Mouse (Mus musculus) myocyte (in vitro differentiated cells): Measurements from ENCODE around the gene Kcnk13. TPM values are rescaled to one million over a fixed set of nuclear protein-coding genes. Genes with fewer than 3 reads are reported as not detected.

Experiments
- H3K27me3 ChIP-seq: one replicate; pipeline ENCODE4 v1.6.1; 2011; ENCODE audit not compliant: control insufficient read depth, insufficient read depth, insufficient read length
- H3K36me3 ChIP-seq: one replicate; pipeline ENCODE4 v1.6.1; 2011; ENCODE audit not compliant: control insufficient read depth, insufficient read depth
- H3K4me2 ChIP-seq: one replicate; pipeline ENCODE4 v1.6.1; 2011; ENCODE audit warnings: low read depth, control low read depth
- H3K4me3 ChIP-seq: one replicate; pipeline ENCODE4 v1.5.1; 2011; ENCODE audit warnings: mild to moderate bottlenecking, control low read depth, moderate library complexity
- H3K79me2 ChIP-seq: one replicate; pipeline ENCODE4 v1.6.1; 2011; ENCODE audit not compliant: control insufficient read depth, insufficient read depth
- H3ac ChIP-seq: one replicate; pipeline ENCODE4 v1.6.1; 2011; ENCODE audit not compliant: control insufficient read depth, insufficient read length
- CEBPB ChIP-seq: IDR thresholded peaks from 2 replicates; pipeline ENCODE4 v1.6.1; 2011; ENCODE audit warnings: mild to moderate bottlenecking, moderate library complexity; ENCODE audit not compliant: poor library complexity, insufficient read depth, severe bottlenecking
- E2F4 ChIP-seq: IDR thresholded peaks from one replicate; pipeline ENCODE4 v1.6.1; 2011; ENCODE audit warnings: mild to moderate bottlenecking, control low read depth, moderate library complexity; ENCODE audit not compliant: insufficient read depth
- MAX ChIP-seq: IDR thresholded peaks from one replicate; pipeline ENCODE4 v1.6.1; 2011; ENCODE audit warnings: low read depth, mild to moderate bottlenecking, control low read depth
- MYOD1 ChIP-seq, 3 experiments: IDR thresholded peaks; one replicate each; pipeline ENCODE4 v1.6.1; 2011; ENCODE audit warnings: control low read depth in 2 of 3, low read depth in 2 of 3, mild to moderate bottlenecking in 2 of 3, moderate library complexity in 1 of 3; ENCODE audit not compliant: insufficient read length in 2 of 3, control insufficient read depth in 1 of 3
- MYOG ChIP-seq, 3 experiments: IDR thresholded peaks; one replicate each; pipeline ENCODE4 v1.6.1; 2011; ENCODE audit warnings: control low read depth in 2 of 3, low read depth in 2 of 3, mild to moderate bottlenecking in 2 of 3; ENCODE audit not compliant: insufficient read length in 2 of 3, control insufficient read depth in 1 of 3, insufficient read depth in 1 of 3
- POLR2A ChIP-seq: IDR thresholded peaks from one replicate; pipeline ENCODE4 v1.6.1; 2011; ENCODE audit warnings: low read depth, mild to moderate bottlenecking, control low read depth, moderate library complexity; ENCODE audit not compliant: insufficient read length
- POLR2AphosphoS2 ChIP-seq: IDR thresholded peaks from one replicate; pipeline ENCODE4 v1.6.1; 2011; ENCODE audit warnings: low read depth, control low read depth; ENCODE audit not compliant: insufficient read length
- REST ChIP-seq: IDR thresholded peaks from one replicate; pipeline ENCODE4 v1.6.1; 2011; ENCODE audit warnings: mild to moderate bottlenecking, control low read depth, moderate library complexity; ENCODE audit not compliant: insufficient read depth, insufficient read length
- SRF ChIP-seq: IDR thresholded peaks from one replicate; pipeline ENCODE4 v1.6.1; 2011; ENCODE audit warnings: low read depth; ENCODE audit not compliant: control insufficient read depth, insufficient read length
- TCF12 ChIP-seq: IDR thresholded peaks from one replicate; pipeline ENCODE4 v1.6.1; 2011; ENCODE audit warnings: mild to moderate bottlenecking, control low read depth; ENCODE audit not compliant: poor library complexity, insufficient read depth, severe bottlenecking
- TCF3 ChIP-seq: IDR thresholded peaks from one replicate; pipeline ENCODE4 v1.6.1; 2011; ENCODE audit warnings: low read depth, control low read depth; ENCODE audit not compliant: insufficient read length
- USF1 ChIP-seq: IDR thresholded peaks from one replicate; pipeline ENCODE4 v1.6.1; 2011; ENCODE audit warnings: low read depth, mild to moderate bottlenecking, control low read depth, moderate library complexity
- polyA plus RNA-seq: library from polyadenylated mRNA; unstranded; fragments of >200 nt; fragmentation: generic; extraction: Trizol; gene quantifications from one replicate; pipeline ENCODE4 v1.2.1, GENCODE M21; 2012; ENCODE audit warnings: missing spikeins

Kcnk13 gene
- polyA plus RNA-seq, 1 experiment: 1.8 TPM

GRCm38 (mm10) chr12:99992362-99992862 lies 28.1 kb downstream of the Kcnk13 start:
- Histone ChIP-seq H3K79me2 (no peaks in the 10 kb centered on the region), H3K36me3 (no peaks in the 10 kb centered on the region), H3K4me2 (no peak overlapping the region), H3ac (no peak overlapping the region), H3K4me3 (no peak overlapping the region), H3K27me3 (no peaks in the 10 kb centered on the region)
- TF ChIP-seq MAX: no peak
- no peak for TF ChIP-seq E2F4
- no peak for TF ChIP-seq USF1
- no peak for TF ChIP-seq REST
- TF ChIP-seq POLR2A: no peak
- TF ChIP-seq TCF12: no peak
- no peak for TF ChIP-seq CEBPB
- TF ChIP-seq POLR2AphosphoS2: no peak
- TF ChIP-seq TCF3: no peak
- no peak for TF ChIP-seq MYOD1 (IDR thresholded peaks at IDR 0.05; ENCODE audit: control insufficient read depth in 1 of 3, insufficient read length in 2 of 3, low read depth in 2 of 3)
- no peak for TF ChIP-seq SRF
- no peak for TF ChIP-seq MYOG (IDR thresholded peaks at IDR 0.05; ENCODE audit: control insufficient read depth in 1 of 3, insufficient read depth in 1 of 3, insufficient read length in 2 of 3, low read depth in 2 of 3)

- no peaks in the 10 kb centered on the region for H3K79me2 ChIP-seq
- no peaks in the 10 kb centered on the region for H3K36me3 ChIP-seq
- TF ChIP-seq TCF3 (no peak), E2F4 (no peak), CEBPB (no peak), MYOD1 (IDR thresholded peaks at IDR 0.05; ENCODE audit: control insufficient read depth in 1 of 3, insufficient read length in 2 of 3, low read depth in 2 of 3) (no peak), TCF12 (no peak), MYOG (IDR thresholded peaks at IDR 0.05; ENCODE audit: control insufficient read depth in 1 of 3, insufficient read depth in 1 of 3, insufficient read length in 2 of 3, low read depth in 2 of 3) (no peak), MAX (no peak), REST (no peak), SRF (no peak), USF1 (no peak), POLR2A (no peak), POLR2AphosphoS2 (no peak)
- H3K4me3 ChIP-seq: no peak overlapping the region
- H3K4me2 ChIP-seq: no peak overlapping the region
- no peak overlapping the region for H3ac ChIP-seq
- H3K27me3 ChIP-seq: no peaks in the 10 kb centered on the region
Measured at GRCm38 (mm10) chr12:99993146-99993890, 29.0 kb downstream of the Kcnk13 start.

- Histone ChIP-seq H3K27me3 (peaks cover 6% of the 10 kb centered on the region), H3K79me2 (no peaks in the 10 kb centered on the region), H3ac (no peak overlapping the region), H3K4me3 (no peak overlapping the region), H3K36me3 (no peaks in the 10 kb centered on the region), H3K4me2 (no peak overlapping the region)
- no peak for TF ChIP-seq SRF
- no peak for TF ChIP-seq USF1
- TF ChIP-seq CEBPB: no peak
- TF ChIP-seq TCF3: no peak
- TF ChIP-seq E2F4: no peak
- no peak for TF ChIP-seq MYOG (IDR thresholded peaks at IDR 0.05; ENCODE audit: control insufficient read depth in 1 of 3, insufficient read depth in 1 of 3, insufficient read length in 2 of 3, low read depth in 2 of 3)
- no peak for TF ChIP-seq POLR2A
- TF ChIP-seq TCF12: no peak
- no peak for TF ChIP-seq MYOD1 (IDR thresholded peaks at IDR 0.05; ENCODE audit: control insufficient read depth in 1 of 3, insufficient read length in 2 of 3, low read depth in 2 of 3)
- TF ChIP-seq POLR2AphosphoS2: no peak
- TF ChIP-seq MAX: no peak
- TF ChIP-seq REST: no peak
Measured at GRCm38 (mm10) chr12:99995951-99996350, 31.7 kb downstream of the Kcnk13 start.

- H3K36me3 ChIP-seq: no peaks in the 10 kb centered on the region
- H3K4me2 ChIP-seq: no peak overlapping the region
- H3ac ChIP-seq: no peak overlapping the region
- peaks cover 11% of the 10 kb centered on the region for H3K27me3 ChIP-seq
- H3K4me3 ChIP-seq: no peak overlapping the region
- no peak for TF ChIP-seq REST
- TF ChIP-seq E2F4: no peak
- TF ChIP-seq POLR2A: no peak
- no peaks in the 10 kb centered on the region for H3K79me2 ChIP-seq
Measured at GRCm38 (mm10) chr12:99999726-100000125, 35.4 kb downstream of the Kcnk13 start.
